Mouse (Mus musculus) heart, embryonic 16.5 days (tissue): ENCODE measurements around the gene Pcnx3. TPM values are rescaled to one million over a fixed set of nuclear protein-coding genes. Genes with fewer than 3 reads are reported as not detected.
A peak's percentile ranks its signal among the peaks of the same experiment; 100 is the strongest.

Experiments used
- ATAC-seq: fragments of 200-750 bp; cut with Nextera tagmentation; replicated peaks from 2 replicates; pipeline ENCODE4 v1.8.0; 2017; ENCODE audit warnings: moderate number of reproducible peaks; ENCODE audit not compliant: insufficient read depth, low FRiP score; ENCODE audit errors: extremely low read depth
- H3K27ac ChIP-seq: fragments of 300-500 bp; sonication (generic); 2 replicates; pipeline ENCODE4 v1.5.1; 2014; ENCODE audit warnings: mild to moderate bottlenecking, low read length, control low read depth, moderate library complexity
- H3K27me3 ChIP-seq: fragments of 300-500 bp; sonication (generic); 2 replicates; pipeline ENCODE4 v1.6.1; 2014; ENCODE audit warnings: low read length, mixed read lengths; ENCODE audit not compliant: control insufficient read depth, insufficient read depth
- H3K36me3 ChIP-seq: fragments of 300-500 bp; sonication (generic); 2 replicates; pipeline ENCODE4 v1.6.1; 2014; ENCODE audit not compliant: control insufficient read depth, insufficient read depth
- H3K4me1 ChIP-seq: fragments of 300-500 bp; sonication (generic); 2 replicates; pipeline ENCODE4 v1.6.1; 2014; ENCODE audit warnings: low read length, mixed read lengths; ENCODE audit not compliant: control insufficient read depth, insufficient read depth
- H3K4me2 ChIP-seq: fragments of 300-500 bp; sonication (generic); 2 replicates; pipeline ENCODE4 v1.6.1; 2014; ENCODE audit warnings: low read depth, mild to moderate bottlenecking, control low read depth, low read length
- H3K4me3 ChIP-seq: fragments of 300-500 bp; sonication (generic); 2 replicates; pipeline ENCODE4 v1.5.1; 2014; ENCODE audit warnings: mild to moderate bottlenecking, control low read depth, low read length
- H3K9ac ChIP-seq: fragments of 300-500 bp; sonication (generic); 2 replicates; pipeline ENCODE4 v1.6.1; 2014; ENCODE audit warnings: low read length, control low read depth
- H3K9me3 ChIP-seq: fragments of 300-500 bp; sonication (generic); replicated peaks from 2 replicates; pipeline ENCODE4 v1.6.1; 2016; ENCODE audit warnings: low read length; ENCODE audit not compliant: control insufficient read depth
- WGBS: fragments of 180-500 bp; shearing (Covaris S2); extraction: QIAGEN DNeasy Blood & Tissue Kit; methylation state at CpG from one replicate; pipeline ENCODE4 v1.1.7; 2014; 5-methylcytosine and 5-hydroxymethylcytosine counted together
- polyA plus RNA-seq: library from polyadenylated mRNA; unstranded; fragments of >200 nt; fragmentation: Nextera tagmentation; extraction: Ambion mirVana; gene quantifications from 2 replicates; pipeline ENCODE4 v1.2.1, GENCODE M21; 2015

Gene Pcnx3
- polyA plus RNA-seq, 1 experiment from 2014 or later: 11.5 TPM

DNA sequence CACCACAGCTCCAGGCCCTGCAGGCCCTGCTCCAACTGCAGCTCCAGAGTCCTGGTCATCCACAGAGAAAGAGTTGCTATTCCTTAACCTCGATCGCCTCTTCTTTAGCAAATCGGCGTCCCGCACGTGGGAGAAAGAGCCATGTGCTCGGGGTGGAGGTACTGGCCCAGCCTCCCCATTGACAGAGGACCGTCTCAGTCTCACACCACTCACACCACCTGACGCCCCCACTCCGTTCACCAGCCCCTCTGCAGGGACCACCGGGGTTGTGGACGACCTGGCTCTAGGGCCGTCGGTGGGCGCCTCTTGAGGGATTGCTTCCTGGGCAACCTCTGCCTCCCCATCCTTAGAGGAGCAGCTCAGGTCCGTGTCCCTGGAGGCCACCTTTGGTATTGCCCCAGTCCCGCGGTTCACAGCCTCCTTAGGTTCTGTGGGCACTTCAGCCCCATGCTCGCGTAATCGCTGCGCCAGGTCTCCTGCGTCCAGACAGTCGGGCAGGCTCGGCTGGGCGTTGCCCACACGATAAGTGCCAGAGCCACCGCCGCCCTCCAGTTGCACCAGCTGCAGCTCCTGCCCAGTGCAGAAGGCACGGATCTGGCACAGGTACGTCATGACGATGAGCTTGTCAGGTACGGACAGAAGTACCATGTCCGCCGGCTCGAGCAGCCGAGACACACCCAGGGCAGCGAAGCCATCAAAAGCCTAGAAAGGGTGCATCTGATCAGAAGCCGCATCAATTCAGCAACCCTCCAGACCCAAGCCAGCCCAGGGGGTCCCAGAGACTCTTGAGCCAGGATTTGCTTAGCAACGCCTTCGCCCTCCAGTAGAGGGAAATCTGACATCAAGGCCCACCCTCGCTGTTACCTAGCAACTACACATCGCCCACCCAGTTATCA, 27.3 kb upstream of the Pcnx3 start:
- WGBS: 50% methylated on average over 43 of the region's 43 CpGs
- ATAC-seq: no peak
- Histone ChIP-seq H3K27me3 (no peaks in the 10 kb centered on the region), H3K4me3 (no peak overlapping the region), H3K36me3 (peaks cover 42% of the 10 kb centered on the region), H3K27ac (no peak overlapping the region), H3K9ac (no peak overlapping the region; the same call in 1 of the 2 replicates), H3K4me1 (peaks cover 11% of the 10 kb centered on the region), H3K9me3 (no peaks in the 10 kb centered on the region), H3K4me2 (no peak overlapping the region)

DNA sequence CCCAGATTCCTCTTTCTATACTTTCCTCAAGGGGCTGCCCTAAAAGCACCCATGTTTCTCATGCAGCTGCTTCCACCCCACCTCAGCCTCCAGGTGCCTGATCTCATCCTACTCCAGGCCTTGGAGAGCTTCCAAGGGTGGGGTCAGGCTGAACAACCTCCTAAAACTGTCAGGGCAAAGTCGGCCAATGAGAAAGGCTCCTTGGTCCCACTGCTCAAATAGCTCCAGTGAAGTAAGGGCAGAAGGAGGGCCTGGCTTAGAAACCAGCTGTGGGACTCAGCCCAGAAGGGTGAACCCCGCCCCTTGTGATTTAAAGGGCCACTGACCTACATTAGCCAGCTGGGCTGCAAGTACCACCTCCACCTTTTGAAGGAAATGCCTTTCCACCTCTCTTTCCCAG, 25.0 kb upstream of the Pcnx3 start:
- Histone ChIP-seq H3K4me3 (no peak overlapping the region; the same call in 1 of the 2 replicates), H3K4me2 (peak overlapping the region; percentile 31; the same call in 1 of the 2 replicates), H3K27ac (peak overlapping the region; percentile 54), H3K4me1 (peaks cover 11% of the 10 kb centered on the region), H3K36me3 (peaks cover 40% of the 10 kb centered on the region), H3K27me3 (no peaks in the 10 kb centered on the region), H3K9me3 (no peaks in the 10 kb centered on the region), H3K9ac (0 out of 2 replicates have a peak overlapping the region, but pooled peaks have one; percentile 50)
- 15% methylated on average over 2 of the region's 2 CpGs for WGBS
- ATAC-seq: peak; percentile 66

DNA sequence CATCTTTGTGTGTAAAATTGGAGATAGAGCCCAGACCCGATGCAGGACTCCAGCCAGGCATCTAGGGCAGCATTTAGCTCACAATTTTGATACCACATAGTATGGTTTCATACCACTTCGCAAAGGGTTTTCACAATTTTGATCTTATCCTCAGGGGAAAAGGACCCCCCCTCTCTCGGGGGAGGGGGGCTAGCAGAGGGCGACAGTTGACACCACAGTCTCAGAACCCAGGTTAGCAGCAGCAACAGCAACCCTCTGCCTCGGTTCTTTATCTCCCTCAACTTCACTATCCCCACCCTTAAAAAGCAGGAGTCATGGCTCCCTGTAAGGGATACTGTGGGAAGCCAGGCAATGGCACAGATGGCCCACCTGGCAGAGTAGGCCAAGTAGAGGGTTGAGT, 24.5 kb upstream of the Pcnx3 start:
- Histone ChIP-seq H3K27ac (peak overlapping the region; percentile 54), H3K27me3 (no peaks in the 10 kb centered on the region), H3K9ac (0 out of 2 replicates have a peak overlapping the region, but pooled peaks have one; percentile 50), H3K36me3 (peaks cover 40% of the 10 kb centered on the region), H3K4me2 (peak overlapping the region; percentile 31; the same call in 1 of the 2 replicates), H3K9me3 (no peaks in the 10 kb centered on the region), H3K4me1 (peaks cover 11% of the 10 kb centered on the region), H3K4me3 (no peak overlapping the region)
- ATAC-seq: no peak
- WGBS: 69% methylated on average over 5 of the region's 5 CpGs

GRCm38 (mm10) chr19:5711907-5712460, 23.3 kb upstream of the Pcnx3 start:
- no peak overlapping the region for H3K4me3 ChIP-seq
- 90% methylated on average over 14 of the region's 14 CpGs for WGBS
- no peak overlapping the region for H3K27ac ChIP-seq
- H3K4me1 ChIP-seq: peaks cover 11% of the 10 kb centered on the region
- no peaks in the 10 kb centered on the region for H3K27me3 ChIP-seq
- no peaks in the 10 kb centered on the region for H3K9me3 ChIP-seq
- peaks cover 50% of the 10 kb centered on the region for H3K36me3 ChIP-seq
- H3K4me2 ChIP-seq: no peak overlapping the region
- H3K9ac ChIP-seq: no peak overlapping the region
- ATAC-seq: no peak

- Histone ChIP-seq H3K27me3 (no peaks in the 10 kb centered on the region), H3K36me3 (peaks cover 50% of the 10 kb centered on the region), H3K4me3 (no peak overlapping the region), H3K4me2 (no peak overlapping the region), H3K9me3 (no peaks in the 10 kb centered on the region), H3K9ac (no peak overlapping the region), H3K4me1 (peaks cover 11% of the 10 kb centered on the region), H3K27ac (no peak overlapping the region)
- 24% methylated on average over 3 of the region's 3 CpGs for WGBS
- no peak for ATAC-seq
Measured at GRCm38 (mm10) chr19:5711218-5711617, 22.5 kb upstream of the Pcnx3 start.

DNA sequence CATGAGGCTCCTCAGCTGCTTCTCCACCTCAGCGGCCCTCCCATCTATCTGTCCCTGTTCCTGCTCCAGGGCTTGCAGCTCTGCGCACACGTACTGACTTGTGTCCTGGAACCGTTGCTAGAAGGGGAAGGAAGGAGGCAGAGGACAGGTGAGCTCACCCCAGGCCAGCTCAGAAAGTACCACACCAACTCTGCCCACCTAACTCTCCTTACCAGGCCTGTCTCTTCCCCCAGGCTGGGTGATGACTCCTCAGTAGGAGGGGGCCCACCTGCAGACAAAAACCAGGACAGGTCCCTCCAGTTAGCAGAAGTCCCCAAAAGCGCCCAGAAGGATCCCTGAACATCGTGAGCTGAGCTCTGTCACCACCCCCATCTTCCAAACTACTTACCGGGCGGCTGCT, 21.9 kb upstream of the Pcnx3 start:
- Histone ChIP-seq H3K27ac (no peak overlapping the region), H3K4me2 (no peak overlapping the region), H3K27me3 (no peaks in the 10 kb centered on the region), H3K4me3 (no peak overlapping the region), H3K4me1 (peaks cover 16% of the 10 kb centered on the region), H3K36me3 (peaks cover 50% of the 10 kb centered on the region), H3K9me3 (no peaks in the 10 kb centered on the region), H3K9ac (no peak overlapping the region)
- no peak for ATAC-seq
- 86% methylated on average over 8 of the region's 8 CpGs for WGBS

DNA sequence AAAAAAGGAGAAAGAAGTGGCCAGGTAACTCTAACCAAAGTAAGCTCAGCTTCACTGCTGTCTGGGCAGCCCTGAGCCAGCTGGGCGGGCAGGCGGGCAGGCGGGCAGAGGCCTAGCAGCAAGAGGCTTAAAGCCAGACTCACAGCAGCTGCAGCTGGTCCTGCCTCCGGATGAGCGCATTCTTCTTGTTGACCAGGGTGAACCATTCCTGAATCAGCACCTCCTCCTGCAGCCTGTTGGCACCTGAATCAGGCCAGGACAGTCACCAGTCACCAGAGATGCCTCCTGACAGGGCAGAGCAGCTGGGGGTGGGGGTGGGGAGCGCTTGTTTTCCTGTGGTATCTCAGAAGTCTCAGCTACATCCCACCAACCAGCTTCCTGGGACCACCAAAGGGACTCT, 21.4 kb upstream of the Pcnx3 start:
- no peak for ATAC-seq
- Histone ChIP-seq H3K9me3 (no peaks in the 10 kb centered on the region), H3K36me3 (peaks cover 49% of the 10 kb centered on the region), H3K4me2 (no peak overlapping the region), H3K27ac (no peak overlapping the region), H3K4me1 (peaks cover 20% of the 10 kb centered on the region), H3K4me3 (no peak overlapping the region), H3K9ac (no peak overlapping the region), H3K27me3 (no peaks in the 10 kb centered on the region)
- 98% methylated on average over 6 of the region's 6 CpGs for WGBS

DNA sequence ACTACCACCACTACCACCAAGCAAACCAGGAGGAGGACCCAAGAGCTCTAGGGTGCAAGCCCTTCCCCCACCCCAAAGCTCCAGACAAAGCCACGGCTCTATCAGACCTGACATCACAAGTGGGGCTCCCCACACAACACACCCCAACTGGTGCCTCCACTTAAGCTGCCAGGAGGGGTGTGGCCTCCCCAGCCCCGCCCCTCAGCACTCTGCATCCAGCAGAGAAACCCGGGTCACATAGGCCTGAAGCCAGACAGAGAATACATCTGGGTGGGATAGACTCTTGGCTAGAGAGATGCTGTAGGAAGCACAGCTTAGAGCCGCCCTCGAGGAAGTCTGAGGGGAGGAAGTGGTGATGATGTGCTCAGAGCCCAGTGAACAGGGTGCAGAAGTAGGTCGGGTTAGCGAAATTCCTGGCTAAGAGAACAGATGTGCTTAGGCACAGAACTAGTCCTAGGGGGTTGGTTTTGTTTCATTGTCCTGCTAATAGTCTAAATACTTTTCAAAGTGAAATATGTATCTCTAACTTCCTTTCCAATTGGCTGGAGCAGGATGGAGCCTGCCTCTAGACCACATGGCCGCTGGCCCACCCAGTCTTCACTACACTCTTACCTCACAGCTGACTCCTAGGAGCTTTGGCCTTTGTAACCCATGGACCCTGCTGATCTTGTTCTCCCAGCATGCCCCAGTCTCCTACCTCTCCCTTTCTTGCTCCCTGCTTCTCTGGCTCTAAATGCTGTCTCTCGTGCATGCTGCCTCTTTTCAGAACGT, 16.3 kb upstream of the Pcnx3 start:
- no peak overlapping the region for H3K4me3 ChIP-seq
- H3K9me3 ChIP-seq: no peaks in the 10 kb centered on the region
- no peaks in the 10 kb centered on the region for H3K27me3 ChIP-seq
- peaks cover 40% of the 10 kb centered on the region for H3K36me3 ChIP-seq
- peak overlapping the region; percentile 33 for H3K27ac ChIP-seq
- peak; percentile 60 for ATAC-seq
- no peak overlapping the region for H3K9ac ChIP-seq
- no peak overlapping the region for H3K4me2 ChIP-seq
- peaks cover 17% of the 10 kb centered on the region for H3K4me1 ChIP-seq
- 35% methylated on average over 10 of the region's 10 CpGs for WGBS
